Mouse (Mus musculus) midbrain, embryonic 11.5 days (tissue): ENCODE results near the gene 4930430F08Rik. TPM values are rescaled to one million over a fixed set of nuclear protein-coding genes. Genes with fewer than 3 reads are reported as not detected.
A peak's percentile ranks its signal among the peaks of the same experiment; 100 is the strongest.

Experiments used
- ATAC-seq: fragments of 200-750 bp; cut with Nextera tagmentation; 2 replicates; pipeline ENCODE4 v1.8.0; 2017; ENCODE audit warnings: moderate TSS enrichment, moderate library complexity; ENCODE audit not compliant: low FRiP score
- DNase-seq: peaks from one replicate; pipeline ENCODE4 v3.0.0; 2015; ENCODE audit warnings: low spot score; ENCODE audit errors: missing footprints
- H3K27ac ChIP-seq: fragments of 300-500 bp; sonication (generic); 2 replicates; pipeline ENCODE4 v1.5.1; 2014; ENCODE audit warnings: low read depth, low read length
- H3K27me3 ChIP-seq: fragments of 300-500 bp; sonication (generic); 2 replicates; pipeline ENCODE4 v1.6.1; 2014; ENCODE audit warnings: mild to moderate bottlenecking, low read length, moderate library complexity, mixed read lengths; ENCODE audit not compliant: control insufficient read depth, insufficient read depth
- H3K36me3 ChIP-seq: fragments of 300-500 bp; sonication (generic); 2 replicates; pipeline ENCODE4 v1.6.1; 2014; ENCODE audit warnings: mild to moderate bottlenecking, low read length, moderate library complexity, mixed read lengths; ENCODE audit not compliant: control insufficient read depth, insufficient read depth
- H3K4me1 ChIP-seq: fragments of 300-500 bp; sonication (generic); 2 replicates; pipeline ENCODE4 v1.6.1; 2014; ENCODE audit warnings: low read length; ENCODE audit not compliant: control insufficient read depth, insufficient read depth
- H3K4me2 ChIP-seq: fragments of 300-500 bp; sonication (generic); 2 replicates; pipeline ENCODE4 v1.6.1; 2014; ENCODE audit warnings: mild to moderate bottlenecking, moderate library complexity
- H3K4me3 ChIP-seq: fragments of 300-500 bp; sonication (generic); 2 replicates; pipeline ENCODE4 v1.5.1; 2014; ENCODE audit warnings: low read depth, low read length
- H3K9ac ChIP-seq: fragments of 300-500 bp; sonication (generic); 2 replicates; pipeline ENCODE4 v1.6.1; 2014; ENCODE audit warnings: low read length
- H3K9me3 ChIP-seq: fragments of 300-500 bp; sonication (generic); 2 replicates; pipeline ENCODE4 v1.6.1; 2016; ENCODE audit warnings: low read length; ENCODE audit not compliant: control insufficient read depth
- WGBS: fragments of 180-500 bp; shearing (Covaris S2); extraction: QIAGEN DNeasy Blood & Tissue Kit; methylation state at CpG from one replicate; pipeline ENCODE4 v1.1.7; 2014; 5-methylcytosine and 5-hydroxymethylcytosine counted together
- polyA plus RNA-seq: library from polyadenylated mRNA; unstranded; fragments of >200 nt; fragmentation: Nextera tagmentation; extraction: Ambion mirVana; gene quantifications from 2 replicates; pipeline ENCODE4 v1.2.1, GENCODE M21; 2014

4930430F08Rik gene
- polyA plus RNA-seq, result 13.7 and 15.4 TPM in 2 replicates

- no peak within 1 kb of the TSS for H3K27ac ChIP-seq
Observed at GRCm38 (mm10) chr10:100590323-100590722, at the start of gene 4930430F08Rik, which contains the start of gene 1700017N19Rik. TSS of gene 4930430F08Rik (minus strand) at chr10:100590423. TSS of gene 1700017N19Rik (plus strand) at chr10:100590484.

DNA sequence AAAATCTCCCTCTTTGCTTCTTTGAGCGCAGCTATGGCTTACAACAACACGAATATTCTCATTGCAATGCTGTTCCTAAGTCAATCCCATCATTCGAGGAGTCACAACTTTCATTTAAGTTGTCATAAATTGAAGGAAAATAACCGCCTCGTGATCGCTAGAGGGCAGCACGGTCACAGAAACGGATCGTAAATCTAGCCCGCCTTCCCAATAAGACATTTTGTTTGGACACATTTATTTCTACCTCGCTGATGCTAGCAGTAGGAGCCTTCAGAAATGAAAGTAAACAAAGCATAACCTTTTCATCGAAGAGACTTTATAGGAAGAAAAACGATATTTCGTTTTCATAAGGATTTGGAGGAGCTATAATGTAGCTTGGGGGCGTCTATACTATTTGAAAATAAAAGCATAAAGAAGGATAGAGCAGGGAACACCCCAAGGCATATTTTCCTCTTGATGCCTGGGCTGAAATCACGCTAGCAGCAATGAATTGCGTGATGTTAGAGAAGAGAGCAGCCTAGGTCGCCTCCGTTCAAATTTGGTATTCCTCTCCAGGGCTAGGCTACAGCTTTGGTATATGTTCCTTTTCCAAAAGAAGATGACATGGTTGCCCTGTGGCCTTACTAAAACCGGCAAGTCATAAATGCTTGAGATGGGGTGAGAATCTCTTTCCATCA, 39.7 kb upstream of the 4930430F08Rik start:
- Histone ChIP-seq H3K4me2 (no peak overlapping the region; the same call in 1 of the 2 replicates), H3K27me3 (no peaks in the 10 kb centered on the region), H3K4me1 (no peaks in the 10 kb centered on the region), H3K9me3 (no peaks in the 10 kb centered on the region), H3K9ac (no peak overlapping the region), H3K27ac (no peak overlapping the region), H3K4me3 (no peak overlapping the region), H3K36me3 (no peaks in the 10 kb centered on the region)
- ATAC-seq (peak; percentile 58; the same call in 1 of the 2 replicates), DNase-seq (peak; percentile 93)
- 31% methylated on average over 20 of the region's 20 CpGs for WGBS

More at GRCm38 (mm10) chr10:100590323-100590722, at the start of gene 4930430F08Rik, which contains the start of gene 1700017N19Rik:
- WGBS, result 83% methylated on average over 1 of the region's 1 CpGs
- Histone ChIP-seq H3K9ac (no peak within 1 kb of the TSS), H3K36me3 (no peaks in the 10 kb centered on the region), H3K9me3 (no peaks in the 10 kb centered on the region), H3K4me2 (peak within 1 kb of the TSS; percentile 66), H3K4me1 (0 out of 2 replicates have a peak, but pooled peaks cover 3% of the 10 kb centered on the region), H3K4me3 (no peak within 1 kb of the TSS; the same call in 1 of the 2 replicates), H3K27me3 (no peaks in the 10 kb centered on the region)
- ATAC-seq (no peak), DNase-seq (no peak)

DNA sequence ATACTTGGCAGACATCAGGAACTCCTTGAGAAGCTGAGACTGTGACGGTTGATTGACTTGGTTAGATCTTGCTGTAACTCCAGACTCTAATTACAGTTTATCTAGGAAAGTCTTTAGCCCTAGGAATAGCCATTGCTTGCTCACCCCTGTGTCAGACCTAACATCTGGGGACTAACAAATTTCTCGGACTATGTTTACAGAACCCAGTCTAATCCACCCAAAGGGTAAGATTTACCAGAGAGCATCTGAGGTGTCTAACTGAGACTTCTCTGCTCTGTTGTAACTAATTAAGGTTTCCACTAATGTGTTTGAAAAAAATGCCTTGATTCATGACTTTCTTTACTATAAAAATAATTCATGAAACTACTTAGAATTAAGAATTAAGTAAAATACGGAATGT, 32.3 kb upstream of the 4930430F08Rik start:
- ATAC-seq (no peak), DNase-seq (no peak)
- no peaks in the 10 kb centered on the region for H3K36me3 ChIP-seq
- H3K27ac ChIP-seq, result no peak overlapping the region
- H3K4me2 ChIP-seq, result no peak overlapping the region
- H3K27me3 ChIP-seq, result no peaks in the 10 kb centered on the region
- H3K4me3 ChIP-seq, result no peak overlapping the region
- H3K4me1 ChIP-seq, result no peaks in the 10 kb centered on the region
- no peak overlapping the region for H3K9ac ChIP-seq
- 79% methylated on average over 3 of the region's 3 CpGs for WGBS
- H3K9me3 ChIP-seq, result no peaks in the 10 kb centered on the region

- no peak for DNase-seq
- Histone ChIP-seq H3K9ac (no peak overlapping the region), H3K4me3 (no peak overlapping the region), H3K9me3 (no peaks in the 10 kb centered on the region), H3K27me3 (no peaks in the 10 kb centered on the region), H3K36me3 (no peaks in the 10 kb centered on the region), H3K27ac (no peak overlapping the region), H3K4me2 (no peak overlapping the region), H3K4me1 (no peaks in the 10 kb centered on the region)
- no peak for ATAC-seq
- 93% methylated on average over 12 of the region's 12 CpGs for WGBS
Observed at GRCm38 (mm10) chr10:100620040-100620439, 29.8 kb upstream of the 4930430F08Rik start.

DNA sequence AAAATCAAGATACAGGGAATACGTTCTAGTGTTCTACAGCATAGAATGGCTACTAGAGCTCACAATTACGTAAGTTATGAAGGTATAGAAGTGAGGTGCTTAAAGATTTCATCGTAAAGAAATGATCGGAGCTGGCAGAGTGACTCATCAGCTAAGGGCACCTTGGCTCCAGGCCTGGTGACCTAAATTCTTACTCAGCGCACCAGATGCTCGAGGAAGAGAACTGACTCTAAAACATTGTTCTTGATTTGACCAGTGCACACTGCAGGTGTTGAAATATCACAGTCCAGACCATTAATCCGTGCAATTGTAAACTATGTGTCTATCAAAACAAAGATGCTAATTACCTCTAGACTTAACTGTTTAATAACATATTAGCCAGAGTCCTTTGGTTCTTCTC, 29.3 kb upstream of the 4930430F08Rik start:
- DNase-seq, result no peak
- 92% methylated on average over 7 of the region's 7 CpGs for WGBS
- no peaks in the 10 kb centered on the region for H3K9me3 ChIP-seq
- H3K4me2 ChIP-seq, result no peak overlapping the region
- no peak overlapping the region for H3K4me3 ChIP-seq
- H3K27me3 ChIP-seq, result no peaks in the 10 kb centered on the region
- H3K36me3 ChIP-seq, result no peaks in the 10 kb centered on the region
- H3K4me1 ChIP-seq, result no peaks in the 10 kb centered on the region
- no peak overlapping the region for H3K27ac ChIP-seq
- no peak for ATAC-seq
- H3K9ac ChIP-seq, result no peak overlapping the region

GRCm38 (mm10) chr10:100617233-100617903, 27.1 kb upstream of the 4930430F08Rik start:
- no peak overlapping the region for H3K9ac ChIP-seq
- H3K4me2 ChIP-seq, result no peak overlapping the region
- no peaks in the 10 kb centered on the region for H3K36me3 ChIP-seq
- ATAC-seq, result no peak
- DNase-seq, result no peak
- WGBS, result 83% methylated on average over 6 of the region's 6 CpGs
- no peaks in the 10 kb centered on the region for H3K9me3 ChIP-seq
- no peak overlapping the region for H3K27ac ChIP-seq
- no peaks in the 10 kb centered on the region for H3K4me1 ChIP-seq
- no peak overlapping the region for H3K4me3 ChIP-seq
- no peaks in the 10 kb centered on the region for H3K27me3 ChIP-seq

DNA sequence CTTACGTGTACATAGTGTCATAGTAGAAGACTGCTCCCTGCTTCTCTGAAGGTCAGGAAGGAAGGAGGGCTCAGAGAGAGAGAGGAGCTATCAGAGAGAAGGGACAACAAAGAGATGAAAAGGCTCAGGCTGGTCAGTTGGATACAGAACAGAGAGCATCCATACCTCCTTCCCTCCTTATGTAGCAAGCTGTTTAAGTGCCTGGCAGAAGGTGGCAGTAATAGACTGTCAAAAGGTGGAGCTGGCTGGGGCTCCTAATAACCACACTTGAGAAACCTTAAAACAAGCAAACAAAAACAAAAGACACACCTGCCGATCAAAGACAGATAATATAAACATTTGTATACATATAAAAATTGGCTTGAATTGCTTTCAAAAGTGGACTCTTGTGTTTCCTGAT, 14.0 kb upstream of the 4930430F08Rik start:
- H3K4me3 ChIP-seq, result no peak overlapping the region
- no peak for DNase-seq
- no peak overlapping the region for H3K9ac ChIP-seq
- WGBS, result 63% methylated on average over 2 of the region's 2 CpGs
- no peak overlapping the region for H3K4me2 ChIP-seq
- no peak for ATAC-seq
- H3K9me3 ChIP-seq, result no peaks in the 10 kb centered on the region
- H3K4me1 ChIP-seq, result no peaks in the 10 kb centered on the region
- no peaks in the 10 kb centered on the region for H3K27me3 ChIP-seq
- H3K27ac ChIP-seq, result no peak overlapping the region
- H3K36me3 ChIP-seq, result no peaks in the 10 kb centered on the region

GRCm38 (mm10) chr10:100603511-100603910, 13.3 kb upstream of the 4930430F08Rik start:
- H3K9ac ChIP-seq, result no peak overlapping the region
- no peak overlapping the region for H3K4me3 ChIP-seq
- no peak overlapping the region for H3K4me2 ChIP-seq
- DNase-seq, result no peak
- H3K9me3 ChIP-seq, result no peaks in the 10 kb centered on the region
- H3K27me3 ChIP-seq, result no peaks in the 10 kb centered on the region
- H3K36me3 ChIP-seq, result no peaks in the 10 kb centered on the region
- no peaks in the 10 kb centered on the region for H3K4me1 ChIP-seq
- ATAC-seq, result no peak
- no peak overlapping the region for H3K27ac ChIP-seq
- WGBS, result 86% methylated on average over 9 of the region's 9 CpGs

DNA sequence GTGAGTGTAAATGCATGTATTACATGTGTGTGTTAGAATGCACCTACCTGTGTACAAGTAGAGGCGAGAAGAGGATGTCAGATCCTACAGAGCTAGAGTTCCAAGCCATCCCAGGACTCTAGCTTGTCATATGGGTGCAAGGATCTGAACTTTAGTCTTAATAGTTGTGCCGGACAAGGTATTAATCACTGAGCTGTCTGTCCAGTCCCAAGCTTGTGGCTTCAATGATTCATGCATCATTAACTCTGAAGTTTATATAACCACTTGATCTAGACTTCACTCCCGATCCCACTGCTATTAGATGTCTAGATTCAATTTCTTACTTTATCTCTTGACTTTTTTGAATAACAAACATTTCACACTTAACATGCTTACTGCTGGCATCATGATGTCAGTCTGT, 8.1 kb upstream of the 4930430F08Rik start:
- Histone ChIP-seq H3K4me3 (no peak overlapping the region), H3K4me2 (no peak overlapping the region), H3K9me3 (no peaks in the 10 kb centered on the region), H3K36me3 (no peaks in the 10 kb centered on the region), H3K27me3 (no peaks in the 10 kb centered on the region), H3K4me1 (no peaks in the 10 kb centered on the region), H3K27ac (no peak overlapping the region), H3K9ac (no peak overlapping the region)
- DNase-seq, result no peak
- 85% methylated on average over 3 of the region's 3 CpGs for WGBS
- no peak for ATAC-seq
